Mouse (Mus musculus) bone marrow macrophage, adult 2 months (primary cell): Measurements from ENCODE around the gene Rela.

Experiments used
- CTCF ChIP-seq: IDR thresholded peaks from 2 replicates; pipeline ENCODE4 v1.5.1; 2012; ENCODE audit warnings: low read depth, mild to moderate bottlenecking, low read length, moderate library complexity
- POLR2A ChIP-seq: IDR thresholded peaks from 2 replicates; pipeline ENCODE4 v1.6.1; 2012; ENCODE audit warnings: mild to moderate bottlenecking, low read depth, low read length, borderline replicate concordance

DNA sequence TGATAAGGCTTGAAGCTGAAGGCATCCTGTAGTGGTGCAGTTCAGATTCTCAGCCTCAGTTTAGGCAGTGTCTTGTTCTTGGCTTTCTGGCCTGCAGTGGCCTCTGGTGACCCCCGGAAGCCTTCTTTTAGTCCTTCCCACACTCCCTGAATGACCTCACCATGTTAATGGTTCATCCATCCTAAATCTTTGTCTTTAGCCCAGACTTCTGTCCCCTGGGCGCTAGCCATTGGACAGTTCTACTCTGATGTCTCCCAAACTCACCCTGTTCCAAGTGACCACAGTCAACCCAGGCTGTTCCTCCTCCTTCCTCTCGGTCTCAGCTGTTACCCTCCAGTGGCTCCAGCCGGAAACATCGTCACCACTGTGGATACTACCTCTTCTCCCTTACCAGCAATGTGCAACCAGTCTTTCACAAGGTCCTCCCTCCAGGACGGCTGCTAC lies 12.0 kb downstream of the Rela start:
- TF ChIP-seq POLR2A (no peak), CTCF (no peak)
